Mouse (Mus musculus) limb, embryonic 15.5 days (tissue): ENCODE measurements around the gene Tmem198b. TPM values are rescaled to one million over a fixed set of nuclear protein-coding genes. Genes with fewer than 3 reads are reported as not detected.

Experiments used
- ATAC-seq: fragments of 200-750 bp; cut with Nextera tagmentation; 2 replicates; pipeline ENCODE4 v1.8.0; 2017; ENCODE audit warnings: low read depth, moderate TSS enrichment; ENCODE audit not compliant: insufficient number of reproducible peaks, low FRiP score, low TSS enrichment
- H3K27ac ChIP-seq: fragments of 300-500 bp; sonication (generic); 2 replicates; pipeline ENCODE4 v1.5.1; 2015; ENCODE audit warnings: moderate library complexity, mild to moderate bottlenecking, inconsistent platforms
- H3K27me3 ChIP-seq: fragments of 300-500 bp; sonication (generic); 2 replicates; pipeline ENCODE4 v1.6.1; 2015; ENCODE audit warnings: inconsistent platforms
- H3K36me3 ChIP-seq: fragments of 300-500 bp; sonication (generic); 2 replicates; pipeline ENCODE4 v1.6.1; 2015; ENCODE audit warnings: inconsistent platforms
- H3K4me1 ChIP-seq: fragments of 300-500 bp; sonication (generic); 2 replicates; pipeline ENCODE4 v1.6.1; 2015; ENCODE audit warnings: inconsistent platforms
- H3K4me2 ChIP-seq: fragments of 300-500 bp; sonication (generic); 2 replicates; pipeline ENCODE4 v1.6.1; 2015; ENCODE audit warnings: mild to moderate bottlenecking, inconsistent platforms
- H3K4me3 ChIP-seq: fragments of 300-500 bp; sonication (generic); 2 replicates; pipeline ENCODE4 v1.5.1; 2015; ENCODE audit warnings: mild to moderate bottlenecking, inconsistent platforms
- H3K9ac ChIP-seq: fragments of 300-500 bp; sonication (generic); 2 replicates; pipeline ENCODE4 v1.6.1; 2015; ENCODE audit warnings: inconsistent platforms
- H3K9me3 ChIP-seq: fragments of 300-500 bp; sonication (generic); 2 replicates; pipeline ENCODE4 v1.6.1; 2016; ENCODE audit warnings: inconsistent platforms
- WGBS: fragments of 180-500 bp; shearing (Covaris S2); methylation state at CpG from one replicate; pipeline ENCODE4 v1.1.7; 2015; 5-methylcytosine and 5-hydroxymethylcytosine counted together
- polyA plus RNA-seq: library from polyadenylated mRNA; unstranded; fragments of >200 nt; fragmentation: Nextera tagmentation; extraction: Ambion mirVana; gene quantifications from 2 replicates; pipeline ENCODE4 v1.2.1, GENCODE M21; 2015

Gene Tmem198b
- polyA plus RNA-seq, 1 experiment from 2014 or later, result 24.3 TPM

- WGBS, result 92% methylated on average over 3 of the region's 3 CpGs
- Histone ChIP-seq H3K9me3 (no peaks in the 10 kb centered on the region), H3K4me3 (no peak overlapping the region), H3K27me3 (no peaks in the 10 kb centered on the region), H3K27ac (no peak overlapping the region), H3K9ac (no peak overlapping the region), H3K4me2 (no peak overlapping the region), H3K36me3 (peaks cover 25% of the 10 kb centered on the region), H3K4me1 (no peaks in the 10 kb centered on the region)
- ATAC-seq, result no peak
These were observed 8.6 kb downstream of the Tmem198b start for GRCm38 (mm10) chr10:128795581-128795980.

- Histone ChIP-seq H3K36me3 (peaks cover 13% of the 10 kb centered on the region), H3K4me3 (no peak overlapping the region), H3K27me3 (no peaks in the 10 kb centered on the region), H3K9me3 (no peaks in the 10 kb centered on the region), H3K4me1 (no peaks in the 10 kb centered on the region), H3K27ac (no peak overlapping the region), H3K4me2 (no peak overlapping the region), H3K9ac (no peak overlapping the region)
- ATAC-seq, result no peak
- WGBS, result 87% methylated on average over 5 of the region's 5 CpGs
These were observed 9.8 kb downstream of the Tmem198b start for GRCm38 (mm10) chr10:128794391-128794790.

GRCm38 (mm10) chr10:128793258-128793657, 10.9 kb downstream of the Tmem198b start:
- Histone ChIP-seq H3K9me3 (no peaks in the 10 kb centered on the region), H3K27ac (no peak overlapping the region), H3K36me3 (peaks cover 3% of the 10 kb centered on the region), H3K4me3 (no peak overlapping the region), H3K4me1 (no peaks in the 10 kb centered on the region), H3K9ac (no peak overlapping the region), H3K4me2 (no peak overlapping the region), H3K27me3 (no peaks in the 10 kb centered on the region)
- ATAC-seq, result no peak
- 96% methylated on average over 1 of the region's 1 CpGs for WGBS

- H3K36me3 ChIP-seq, result no peaks in the 10 kb centered on the region
- H3K4me1 ChIP-seq, result no peaks in the 10 kb centered on the region
- H3K4me2 ChIP-seq, result no peak overlapping the region
- no peak overlapping the region for H3K9ac ChIP-seq
- no peak overlapping the region for H3K4me3 ChIP-seq
- H3K27ac ChIP-seq, result no peak overlapping the region
- no peaks in the 10 kb centered on the region for H3K9me3 ChIP-seq
- ATAC-seq, result no peak
- H3K27me3 ChIP-seq, result no peaks in the 10 kb centered on the region
These were observed 12.1 kb downstream of the Tmem198b start for GRCm38 (mm10) chr10:128792041-128792440.

- no peak within 1 kb of the TSS for H3K4me2 ChIP-seq
- no peak within 1 kb of the TSS for H3K27ac ChIP-seq
- no peaks in the 10 kb centered on the region for H3K9me3 ChIP-seq
- no peaks in the 10 kb centered on the region for H3K4me1 ChIP-seq
- WGBS, result 67% methylated on average over 7 of the region's 7 CpGs
- no peak for ATAC-seq
- H3K27me3 ChIP-seq, result no peaks in the 10 kb centered on the region
- H3K4me3 ChIP-seq, result no peak within 1 kb of the TSS
- no peaks in the 10 kb centered on the region for H3K36me3 ChIP-seq
- H3K9ac ChIP-seq, result no peak within 1 kb of the TSS
These were observed 13.6 kb downstream of the Tmem198b start, which contains the start of gene Mmp19 for GRCm38 (mm10) chr10:128790398-128791124. TSS of gene Mmp19 (plus strand) at chr10:128790910.

GRCm38 (mm10) chr10:128780200-128780599, 24.0 kb downstream of the Tmem198b start:
- peak overlapping the region; percentile 57 for H3K27ac ChIP-seq

GRCm38 (mm10) chr10:128779011-128779795, 25.0 kb downstream of the Tmem198b start:
- H3K4me3 ChIP-seq, result no peak overlapping the region
- peak overlapping the region; percentile 89 for H3K27ac ChIP-seq
- H3K9me3 ChIP-seq, result peaks cover 4% of the 10 kb centered on the region; the same call in 1 of the 2 replicates
- peak; percentile 91 for ATAC-seq
- peaks cover 18% of the 10 kb centered on the region for H3K4me1 ChIP-seq
- H3K27me3 ChIP-seq, result no peaks in the 10 kb centered on the region
- no peak overlapping the region for H3K9ac ChIP-seq
- H3K36me3 ChIP-seq, result no peaks in the 10 kb centered on the region
- H3K4me2 ChIP-seq, result no peak overlapping the region
- 13% methylated on average over 8 of the region's 8 CpGs for WGBS

More at GRCm38 (mm10) chr10:128780200-128780599, 24.0 kb downstream of the Tmem198b start:
- H3K9ac ChIP-seq, result no peak overlapping the region
- no peak overlapping the region for H3K4me3 ChIP-seq
- no peak for ATAC-seq
- H3K36me3 ChIP-seq, result no peaks in the 10 kb centered on the region
- H3K27me3 ChIP-seq, result no peaks in the 10 kb centered on the region
- peaks cover 5% of the 10 kb centered on the region; the same call in 1 of the 2 replicates for H3K9me3 ChIP-seq
- no peak overlapping the region for H3K4me2 ChIP-seq
- H3K4me1 ChIP-seq, result peaks cover 18% of the 10 kb centered on the region
- 86% methylated on average over 1 of the region's 1 CpGs for WGBS

GRCm38 (mm10) chr10:128778441-128778840, 25.7 kb downstream of the Tmem198b start:
- Histone ChIP-seq H3K27ac (peak overlapping the region; percentile 89), H3K9me3 (no peaks in the 10 kb centered on the region), H3K9ac (no peak overlapping the region), H3K36me3 (no peaks in the 10 kb centered on the region), H3K4me3 (no peak overlapping the region), H3K4me1 (peaks cover 18% of the 10 kb centered on the region), H3K4me2 (no peak overlapping the region), H3K27me3 (no peaks in the 10 kb centered on the region)
- no peak for ATAC-seq
- 86% methylated on average over 2 of the region's 2 CpGs for WGBS

GRCm38 (mm10) chr10:128773685-128774084, 30.5 kb downstream of the Tmem198b start:
- H3K27me3 ChIP-seq, result no peaks in the 10 kb centered on the region
- H3K27ac ChIP-seq, result no peak overlapping the region
- peaks cover 4% of the 10 kb centered on the region; the same call in 1 of the 2 replicates for H3K4me1 ChIP-seq
- H3K4me3 ChIP-seq, result no peak overlapping the region
- no peaks in the 10 kb centered on the region for H3K9me3 ChIP-seq
- 20% methylated on average over 5 of the region's 5 CpGs for WGBS
- H3K9ac ChIP-seq, result no peak overlapping the region
- H3K36me3 ChIP-seq, result no peaks in the 10 kb centered on the region
- ATAC-seq, result no peak
- no peak overlapping the region for H3K4me2 ChIP-seq

GRCm38 (mm10) chr10:128772895-128773294, 31.3 kb downstream of the Tmem198b start:
- H3K27me3 ChIP-seq, result no peaks in the 10 kb centered on the region
- H3K36me3 ChIP-seq, result peaks cover 3% of the 10 kb centered on the region; the same call in 1 of the 2 replicates
- no peak overlapping the region for H3K27ac ChIP-seq
- WGBS, result 77% methylated on average over 2 of the region's 2 CpGs
- no peak for ATAC-seq
- H3K4me1 ChIP-seq, result no peaks in the 10 kb centered on the region
- no peak overlapping the region for H3K9ac ChIP-seq
- no peak overlapping the region for H3K4me3 ChIP-seq
- no peaks in the 10 kb centered on the region for H3K9me3 ChIP-seq
- no peak overlapping the region for H3K4me2 ChIP-seq
